Mouse (Mus musculus) adrenal gland, adult 8-10 months (tissue): ENCODE measurements at regions not wholly inside any gene's neighbourhood (a gene's known extent, or its start where the extent isn't known, plus 50 kb on each side); places are given as distances from the start of the nearest gene placed in this dataset.

Source experiments
- DNase-seq: peaks from one replicate; pipeline ENCODE4 v3.0.0; 2022

- no peak for DNase-seq
Observed at GRCm38 (mm10) chr5:4697346-4698095, 60.3 kb downstream of the Fzd1 start.

- no peak for DNase-seq
Observed at GRCm38 (mm10) chr5:4696701-4697100, 61.1 kb downstream of the Fzd1 start.

GRCm38 (mm10) chr5:4689130-4689529, 68.7 kb downstream of the Fzd1 start:
- DNase-seq: no peak

- DNase-seq: no peak
Observed at GRCm38 (mm10) chr5:4675316-4675715, 82.5 kb downstream of the Fzd1 start.

GRCm38 (mm10) chr5:4666381-4666780, 91.5 kb downstream of the Fzd1 start:
- DNase-seq: no peak

- no peak for DNase-seq
Observed at GRCm38 (mm10) chr5:4665978-4666377, 91.9 kb downstream of the Fzd1 start.

- no peak for DNase-seq
Observed at GRCm38 (mm10) chr5:4664918-4665317, 92.9 kb downstream of the Fzd1 start.

GRCm38 (mm10) chr5:4664488-4664887, 93.3 kb downstream of the Fzd1 start:
- no peak for DNase-seq

- no peak for DNase-seq
Observed at GRCm38 (mm10) chr5:4662198-4662585, 95.6 kb downstream of the Fzd1 start.

- DNase-seq: no peak
Observed at GRCm38 (mm10) chr5:4661420-4662197, 96.2 kb downstream of the Fzd1 start.

GRCm38 (mm10) chr5:4657982-4658381, 99.9 kb downstream of the Fzd1 start:
- DNase-seq: no peak

GRCm38 (mm10) chr5:4654186-4654585, 103.6 kb downstream of the Fzd1 start:
- DNase-seq: no peak

GRCm38 (mm10) chr5:4651167-4651955, 106.5 kb downstream of the Fzd1 start:
- no peak for DNase-seq

GRCm38 (mm10) chr5:4650709-4651108, 107.1 kb downstream of the Fzd1 start:
- no peak for DNase-seq

GRCm38 (mm10) chr5:4649858-4650556, 107.8 kb downstream of the Fzd1 start:
- DNase-seq: no peak

GRCm38 (mm10) chr5:4641041-4641440, 116.8 kb downstream of the Fzd1 start:
- DNase-seq: no peak

GRCm38 (mm10) chr5:4633763-4634162, 124.1 kb downstream of the Fzd1 start:
- no peak for DNase-seq

- DNase-seq: no peak
Observed at GRCm38 (mm10) chr5:4625206-4625605, 132.6 kb downstream of the Fzd1 start.

- DNase-seq: no peak
Observed at GRCm38 (mm10) chr5:4623625-4624024, 134.2 kb downstream of the Fzd1 start.

GRCm38 (mm10) chr5:4620513-4621210, 137.2 kb downstream of the Fzd1 start:
- no peak for DNase-seq

- no peak for DNase-seq
Observed at GRCm38 (mm10) chr5:4615233-4615632, 142.6 kb downstream of the Fzd1 start.

GRCm38 (mm10) chr5:4597471-4597870, 160.4 kb downstream of the Fzd1 start:
- no peak for DNase-seq
